Mouse (Mus musculus) CH12.LX (cell line): ENCODE data around the gene Ror1.

Source experiments
- CTCF ChIP-seq, 2 experiments: IDR thresholded peaks in 1 of 2; conservative IDR thresholded peaks in 1 of 2; 2 replicates each; pipeline ENCODE4 v1.5.1; 2011 to 2012; ENCODE audit warnings: low read depth in 2 of 2, low read length in 2 of 2, improper control_type of control experiment in 1 of 2, inconsistent platforms in 1 of 2, mild to moderate bottlenecking in 1 of 2, moderate library complexity in 1 of 2
- ELF1 ChIP-seq: IDR thresholded peaks from 2 replicates; pipeline ENCODE4 v1.6.1; 2014; ENCODE audit warnings: low read depth, mild to moderate bottlenecking, inconsistent platforms, low read length, improper control_type of control experiment
- EP300 ChIP-seq: IDR thresholded peaks from 2 replicates; pipeline ENCODE4 v1.6.1; 2011; ENCODE audit warnings: low read length, improper control_type of control experiment
- MAFK ChIP-seq: IDR thresholded peaks from 2 replicates; pipeline ENCODE4 v1.6.1; 2011; ENCODE audit warnings: low read length, improper control_type of control experiment; ENCODE audit not compliant: insufficient replicate concordance
- MAX ChIP-seq: IDR thresholded peaks from 2 replicates; pipeline ENCODE4 v1.6.1; 2011; ENCODE audit warnings: low read length, improper control_type of control experiment
- MXI1 ChIP-seq: IDR thresholded peaks from 2 replicates; pipeline ENCODE4 v1.6.1; 2011; ENCODE audit warnings: mild to moderate bottlenecking, low read depth, low read length, improper control_type of control experiment
- RAD21 ChIP-seq: IDR thresholded peaks from 2 replicates; pipeline ENCODE4 v1.6.1; 2011; ENCODE audit warnings: low read depth, mild to moderate bottlenecking, low read length, improper control_type of control experiment, moderate library complexity
- RCOR1 ChIP-seq: conservative IDR thresholded peaks from 2 replicates; pipeline ENCODE4 v1.6.1; 2012; ENCODE audit warnings: low read depth, mild to moderate bottlenecking, inconsistent platforms, low read length, improper control_type of control experiment
- SMC3 ChIP-seq: IDR thresholded peaks from 2 replicates; pipeline ENCODE4 v1.6.1; 2011; ENCODE audit warnings: low read depth, low read length, improper control_type of control experiment
- TBP ChIP-seq: conservative IDR thresholded peaks from 2 replicates; pipeline ENCODE4 v1.6.1; 2011; ENCODE audit warnings: low read depth, low read length, improper control_type of control experiment
- USF1 ChIP-seq: IDR thresholded peaks from 2 replicates; pipeline ENCODE4 v1.6.1; 2014; ENCODE audit warnings: low read depth, mild to moderate bottlenecking, inconsistent platforms, low read length, improper control_type of control experiment

DNA sequence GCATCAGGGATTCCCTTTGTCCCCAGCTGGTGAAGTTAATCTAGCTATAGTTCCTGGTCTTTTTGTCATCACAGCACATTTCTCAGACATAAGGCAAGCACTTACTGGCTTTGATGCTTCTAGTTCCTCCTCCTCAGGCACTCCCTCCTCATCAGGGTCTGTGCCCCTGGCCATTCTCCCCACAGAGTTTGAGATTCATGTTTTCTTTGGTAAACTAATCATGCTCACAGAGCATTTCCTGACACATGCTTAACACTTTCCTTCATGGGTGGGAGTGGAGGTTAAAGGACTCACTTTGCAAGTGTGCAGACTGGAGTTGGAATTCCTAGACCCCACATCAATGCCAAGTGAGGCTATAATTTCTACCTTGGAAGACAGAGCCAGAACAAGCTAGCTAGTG lies 43.8 kb upstream of the Ror1 start:
- TF ChIP-seq CTCF (conservative IDR thresholded peaks at IDR 0.05 in 1 of 2, IDR thresholded peaks at IDR 0.05 in 1 of 2; ENCODE audit: low read depth in 2 of 2, low read length in 2 of 2) (no peak), SMC3 (no peak), MXI1 (no peak), EP300 (no peak), ELF1 (no peak), MAX (no peak), RAD21 (no peak), MAFK (no peak), USF1 (no peak), RCOR1 (no peak), TBP (no peak)
